Mouse (Mus musculus): ENCODE measurements around the gene Glycam1. TPM values are rescaled to one million over a fixed set of nuclear protein-coding genes. Genes with fewer than 3 reads are reported as not detected.

Glycam1 gene
- polyA plus RNA-seq, 1 experiment, result not detected

DNA sequence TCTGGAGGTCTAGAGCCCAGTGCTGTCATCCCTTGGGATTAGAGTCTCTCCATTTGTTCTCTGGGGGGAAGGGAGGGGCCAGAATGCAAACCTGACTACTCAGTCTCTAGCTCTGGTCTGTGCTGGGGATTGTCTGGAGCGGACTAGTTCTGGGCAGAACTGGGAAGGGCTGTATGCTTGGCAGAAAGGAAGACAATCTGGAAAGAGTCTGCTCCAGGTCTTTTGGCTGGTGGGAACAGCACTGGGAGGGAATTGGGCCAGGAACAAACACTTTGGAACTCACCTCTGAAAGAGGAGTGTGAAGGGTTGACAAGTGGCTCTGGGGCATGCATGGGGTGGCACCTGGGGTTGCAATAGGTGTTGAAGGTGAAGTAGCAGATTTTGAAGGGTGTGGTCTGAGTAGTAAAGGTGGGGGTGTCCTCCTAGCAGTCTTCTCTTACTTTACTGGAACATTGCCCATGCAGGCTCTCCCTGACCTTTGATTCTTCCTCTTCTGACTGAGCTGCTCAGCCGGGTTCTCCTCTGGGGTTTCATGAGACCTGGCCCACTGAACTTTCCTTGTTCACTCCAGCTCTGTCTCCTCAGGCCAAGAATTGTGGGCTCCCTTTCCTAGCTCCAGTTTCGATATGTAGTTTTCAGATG lies 42.3 kb downstream of the Glycam1 start:
- DNase-seq, result no peak
- Histone ChIP-seq H3K4me3 (replicated peaks; ENCODE audit: extremely low read depth, low read depth, low read length) (no peak overlapping the region), H3K4me1 (ENCODE audit: control insufficient read depth, insufficient read depth, low read length) (no peaks in the 10 kb centered on the region)
- 53% methylated on average over 3 of the region's 3 CpGs for WGBS
- TF ChIP-seq POLR2A (IDR thresholded peaks at IDR 0.05; ENCODE audit: borderline replicate concordance, extremely low read depth, low read depth, low read length) (no peak), CTCF (IDR thresholded peaks at IDR 0.05; ENCODE audit: insufficient read depth, low read length) (no peak)

DNA sequence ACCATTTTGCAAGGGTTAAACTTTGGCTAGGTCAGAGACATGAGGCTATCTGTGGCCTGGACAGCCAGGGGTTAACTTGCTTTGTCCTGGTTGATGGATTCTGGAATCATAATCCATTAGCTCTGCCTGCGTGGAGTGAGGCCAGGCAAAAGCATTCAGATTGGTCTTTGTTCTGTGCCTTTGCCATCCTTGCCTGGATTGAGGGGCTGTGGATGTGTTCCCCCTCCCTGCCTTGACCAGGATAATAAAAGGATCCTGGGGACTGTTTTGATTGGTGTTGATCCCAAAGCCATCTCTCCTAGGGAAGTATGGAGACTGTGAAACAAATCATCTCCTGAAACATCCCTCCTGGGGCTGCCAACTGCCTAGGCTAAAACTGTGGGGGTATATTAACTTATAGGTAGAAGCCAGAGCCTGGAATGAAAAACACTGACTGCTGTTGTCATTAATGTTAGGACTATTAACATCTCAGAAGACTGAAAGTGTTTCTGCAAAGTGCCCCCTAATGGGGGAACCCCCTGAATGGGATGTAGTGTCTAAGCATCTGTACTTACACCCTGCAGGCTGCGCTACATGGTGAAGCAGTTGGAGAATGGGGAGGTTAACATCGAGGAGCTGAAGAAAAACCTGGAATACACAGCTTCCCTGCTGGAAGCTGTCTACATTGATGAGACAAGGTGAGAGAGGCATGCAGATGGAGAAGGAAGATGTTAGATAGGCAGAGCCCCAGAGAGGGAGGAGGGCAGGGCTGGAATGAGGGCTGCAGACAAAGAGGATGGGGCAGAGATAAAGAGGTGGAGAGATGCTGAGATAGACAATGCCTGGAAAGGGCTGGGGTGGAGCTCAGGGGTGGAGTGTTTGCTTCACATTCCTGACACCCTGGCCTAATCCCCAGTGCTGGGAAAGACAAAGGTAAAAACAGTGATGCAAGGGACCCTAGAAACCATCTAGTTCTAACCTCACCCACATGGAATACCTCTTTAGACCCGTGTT lies 45.2 kb downstream of the Glycam1 start:
- H3K4me3 ChIP-seq (replicated peaks; ENCODE audit: extremely low read depth, low read depth, low read length), result no peak overlapping the region
- no peak for TF ChIP-seq POLR2A (IDR thresholded peaks at IDR 0.05; ENCODE audit: borderline replicate concordance, extremely low read depth, low read depth, low read length)
- TF ChIP-seq CTCF (IDR thresholded peaks at IDR 0.05; ENCODE audit: insufficient read depth, low read length), result no peak
- no peaks in the 10 kb centered on the region for H3K4me1 ChIP-seq (ENCODE audit: control insufficient read depth, insufficient read depth, low read length)

DNA sequence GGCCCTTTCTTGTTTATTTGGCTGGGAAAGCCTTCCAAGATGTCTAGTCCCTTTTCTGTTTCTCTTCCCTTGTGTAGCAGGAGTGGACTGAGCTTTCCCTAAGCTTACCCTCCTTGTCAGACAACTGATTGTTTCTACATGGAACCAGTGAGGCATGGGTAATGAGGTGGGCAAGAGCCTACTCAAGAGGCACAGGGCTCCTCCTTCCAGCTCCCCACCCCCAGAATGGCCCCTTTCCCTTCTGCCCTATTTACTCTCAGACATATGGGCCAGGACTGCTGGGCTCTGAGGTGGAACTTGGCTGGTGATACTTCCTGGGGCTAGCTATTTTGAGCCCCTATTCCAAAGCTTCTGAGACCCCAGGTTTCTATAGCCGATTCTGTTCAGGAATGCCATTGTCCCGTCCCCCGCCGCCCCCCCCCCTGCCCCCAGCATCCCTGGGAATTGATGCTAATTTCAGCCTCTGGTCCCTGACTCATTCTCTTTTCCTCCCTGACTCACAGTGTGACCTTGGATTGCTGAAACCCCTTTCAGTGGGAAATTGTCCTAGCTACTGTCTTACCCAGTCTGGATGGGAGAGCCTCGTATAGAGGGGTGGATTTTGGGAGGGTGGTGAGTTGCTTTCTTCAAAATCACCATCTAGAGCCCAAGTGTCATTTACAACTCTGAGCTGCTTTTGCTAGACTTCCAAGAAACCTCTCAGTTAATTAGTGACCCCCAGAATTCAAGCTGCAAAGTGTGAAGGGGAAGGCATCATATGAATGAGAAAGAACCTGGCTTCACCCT lies 46.1 kb downstream of the Glycam1 start:
- Histone ChIP-seq H3K4me3 (replicated peaks; ENCODE audit: extremely low read depth, low read depth, low read length) (no peak overlapping the region), H3K4me1 (ENCODE audit: control insufficient read depth, insufficient read depth, low read length) (no peaks in the 10 kb centered on the region)
- DNase-seq, result no peak
- 29% methylated on average over 5 of the region's 5 CpGs for WGBS
- TF ChIP-seq CTCF (IDR thresholded peaks at IDR 0.05; ENCODE audit: insufficient read depth, low read length) (no peak), POLR2A (IDR thresholded peaks at IDR 0.05; ENCODE audit: borderline replicate concordance, extremely low read depth, low read depth, low read length) (no peak)

More for the DNA sequence above, 45.2 kb downstream of the Glycam1 start:
- WGBS, result 41% methylated on average over 4 of the region's 4 CpGs
- DNase-seq, result no peak

DNA sequence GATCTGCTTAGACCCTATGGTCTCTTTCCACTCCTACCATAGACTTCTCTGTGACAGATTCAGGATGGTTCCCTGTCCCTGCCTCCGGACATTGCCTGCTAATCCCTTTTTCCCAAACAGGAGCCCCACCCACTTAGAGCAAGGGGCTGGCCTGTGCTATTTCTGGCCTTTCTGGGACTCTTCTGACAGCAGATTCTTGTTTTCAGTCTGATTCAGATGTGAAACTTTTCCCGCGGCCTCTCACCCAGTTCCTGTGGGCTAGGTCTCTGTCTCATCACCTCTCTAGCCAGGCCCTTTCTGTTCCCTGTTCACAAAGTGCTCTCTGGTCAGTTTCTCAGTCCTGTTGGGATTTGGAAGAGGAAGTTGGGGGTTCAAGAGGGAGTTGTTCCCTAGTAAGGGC lies 50.0 kb downstream of the Glycam1 start:
- Histone ChIP-seq H3K4me1 (ENCODE audit: control insufficient read depth, insufficient read depth, low read length) (no peaks in the 10 kb centered on the region), H3K4me3 (replicated peaks; ENCODE audit: extremely low read depth, low read depth, low read length) (no peak overlapping the region)
- DNase-seq, result no peak
- TF ChIP-seq POLR2A (IDR thresholded peaks at IDR 0.05; ENCODE audit: borderline replicate concordance, extremely low read depth, low read depth, low read length) (no peak), CTCF (IDR thresholded peaks at IDR 0.05; ENCODE audit: insufficient read depth, low read length) (no peak)
- WGBS, result 46% methylated on average over 3 of the region's 3 CpGs

DNA sequence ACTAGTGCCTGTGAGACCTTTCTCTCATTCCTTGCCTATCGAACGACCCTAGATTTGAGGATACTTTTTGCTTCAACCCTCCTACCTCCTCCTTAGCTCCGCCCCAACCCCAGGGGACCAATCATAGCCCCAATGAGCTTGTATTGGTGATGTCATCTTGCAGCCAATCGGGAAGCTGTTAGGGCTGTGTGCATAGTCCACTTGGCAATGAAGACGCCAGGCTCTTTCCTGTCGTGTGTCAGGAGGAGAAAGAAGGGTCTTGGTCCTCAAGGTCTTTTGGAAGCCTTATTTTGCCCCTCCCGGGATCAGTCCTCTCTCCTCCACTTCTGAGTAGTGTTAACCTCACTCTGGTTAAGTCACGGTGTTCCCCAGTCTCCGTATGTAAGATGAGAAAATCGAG lies 50.8 kb downstream of the Glycam1 start:
- 3% methylated on average over 10 of the region's 10 CpGs for WGBS
- peak; percentile 63; the same call in 1 of the 2 replicates for TF ChIP-seq POLR2A (IDR thresholded peaks at IDR 0.05; ENCODE audit: borderline replicate concordance, extremely low read depth, low read depth, low read length)
- TF ChIP-seq CTCF (IDR thresholded peaks at IDR 0.05; ENCODE audit: insufficient read depth, low read length), result no peak
- DNase-seq, result peak; percentile 41
- Histone ChIP-seq H3K4me3 (replicated peaks; ENCODE audit: extremely low read depth, low read depth, low read length) (peak overlapping the region; percentile 4), H3K4me1 (ENCODE audit: control insufficient read depth, insufficient read depth, low read length) (no peaks in the 10 kb centered on the region)

DNA sequence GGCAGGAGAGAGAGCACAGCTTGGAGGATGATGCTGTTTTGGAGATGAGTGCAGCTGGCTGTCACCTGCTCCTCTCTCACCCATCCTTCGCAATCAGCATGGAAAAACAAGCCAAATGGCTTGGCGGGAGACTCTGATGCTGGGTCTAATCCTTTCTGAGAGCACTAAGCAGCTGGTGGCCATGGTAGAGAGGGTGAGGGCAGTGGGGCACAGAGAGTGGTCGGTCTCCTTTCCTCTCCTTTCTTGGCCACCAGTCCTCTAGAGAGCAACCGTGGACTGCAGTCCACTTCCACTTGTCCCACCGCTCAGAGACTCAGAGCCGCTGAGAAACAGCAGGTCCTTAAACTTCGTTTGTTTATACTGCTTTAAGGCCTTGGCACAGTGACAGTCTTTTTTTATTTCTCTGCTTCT lies 51.3 kb downstream of the Glycam1 start:
- DNase-seq, result no peak
- WGBS, result 14% methylated on average over 7 of the region's 7 CpGs
- TF ChIP-seq POLR2A (IDR thresholded peaks at IDR 0.05; ENCODE audit: borderline replicate concordance, extremely low read depth, low read depth, low read length) (no peak), CTCF (IDR thresholded peaks at IDR 0.05; ENCODE audit: insufficient read depth, low read length) (no peak)
- no peaks in the 10 kb centered on the region for H3K4me1 ChIP-seq (ENCODE audit: control insufficient read depth, insufficient read depth, low read length)
- H3K4me3 ChIP-seq (replicated peaks; ENCODE audit: extremely low read depth, low read depth, low read length), result no peak overlapping the region

Other genes starting within 250 kb of the Glycam1 start
- 9.9 and 11.7 TPM in 2 replicates for gene Zfp385a, start 225.0 kb downstream of the Glycam1 start, polyA plus RNA-seq (2012; rRNA removed)
- 34.3 and 35.9 TPM in 2 replicates for gene Itga5, start 198.3 kb downstream of the Glycam1 start, polyA plus RNA-seq (2012; rRNA removed)
- not detected in 2 replicates for gene Gtsf1, start 134.6 kb downstream of the Glycam1 start, polyA plus RNA-seq (2012; rRNA removed)
- gene Gtsf2, start 116.6 kb downstream of the Glycam1 start, polyA plus RNA-seq (2012; rRNA removed), result not detected in 2 replicates
- 12.4 and 18.3 TPM in 2 replicates for gene Nckap1l, start 111.3 kb downstream of the Glycam1 start, polyA plus RNA-seq (2012; rRNA removed)
- gene Pde1b, start 62.0 kb downstream of the Glycam1 start, polyA plus RNA-seq (2012; rRNA removed), result 6.8 and 8.0 TPM in 2 replicates
- gene Ppp1r1a, start 27.1 kb downstream of the Glycam1 start, polyA plus RNA-seq (2012; rRNA removed), result 6.9 and 9.0 TPM in 2 replicates
- gene Mucl1, start 190.4 kb upstream of the Glycam1 start, polyA plus RNA-seq (2012; rRNA removed), result not detected in 2 replicates